Mouse (Mus musculus) kidney, embryonic 14.5 days (tissue): ENCODE measurements around the gene Tnfsf13. TPM values are rescaled to one million over a fixed set of nuclear protein-coding genes. Genes with fewer than 3 reads are reported as not detected.

Source experiments
- ATAC-seq: fragments of 200-750 bp; cut with Nextera tagmentation; 2 replicates; pipeline ENCODE4 v1.8.0; 2017; ENCODE audit warnings: moderate number of reproducible peaks, mild to moderate bottlenecking, moderate TSS enrichment, moderate library complexity; ENCODE audit not compliant: low FRiP score, low TSS enrichment
- H3K27ac ChIP-seq: fragments of 300-500 bp; sonication (generic); 2 replicates; pipeline ENCODE4 v1.5.1; 2014; ENCODE audit warnings: low read depth, mild to moderate bottlenecking, low read length, moderate library complexity, mixed read lengths
- H3K27me3 ChIP-seq: fragments of 300-500 bp; sonication (generic); 2 replicates; pipeline ENCODE4 v1.6.1; 2014; ENCODE audit warnings: mild to moderate bottlenecking, low read length; ENCODE audit not compliant: control insufficient read depth, insufficient read depth
- H3K36me3 ChIP-seq: fragments of 300-500 bp; sonication (generic); 2 replicates; pipeline ENCODE4 v1.6.1; 2014; ENCODE audit warnings: low read length, mixed read lengths; ENCODE audit not compliant: control insufficient read depth, insufficient read depth
- H3K4me1 ChIP-seq: fragments of 300-500 bp; sonication (generic); 2 replicates; pipeline ENCODE4 v1.6.1; 2014; ENCODE audit warnings: low read length, mixed read lengths; ENCODE audit not compliant: control insufficient read depth, insufficient read depth
- H3K4me2 ChIP-seq: fragments of 300-500 bp; sonication (generic); replicated peaks from 2 replicates; pipeline ENCODE4 v1.6.1; 2014; ENCODE audit warnings: low read depth, mild to moderate bottlenecking, low read length
- H3K4me3 ChIP-seq: fragments of 300-500 bp; sonication (generic); 2 replicates; pipeline ENCODE4 v1.5.1; 2014; ENCODE audit warnings: mild to moderate bottlenecking, low read length
- H3K9ac ChIP-seq: fragments of 300-500 bp; sonication (generic); 2 replicates; pipeline ENCODE4 v1.6.1; 2014; ENCODE audit warnings: low read depth, mild to moderate bottlenecking, low read length, moderate library complexity
- H3K9me3 ChIP-seq: fragments of 300-500 bp; sonication (generic); 2 replicates; pipeline ENCODE4 v1.6.1; 2016; ENCODE audit warnings: low read length; ENCODE audit not compliant: control insufficient read depth
- WGBS: fragments of 180-500 bp; shearing (Covaris S2); extraction: QIAGEN DNeasy Blood & Tissue Kit; methylation state at CpG from one replicate; pipeline ENCODE4 v1.1.7; 2014; 5-methylcytosine and 5-hydroxymethylcytosine counted together
- polyA plus RNA-seq: library from polyadenylated mRNA; unstranded; fragments of >200 nt; fragmentation: Nextera tagmentation; extraction: Ambion mirVana; gene quantifications from 2 replicates; pipeline ENCODE4 v1.2.1, GENCODE M21; 2014

Gene Tnfsf13
- polyA plus RNA-seq, 1 experiment from 2014 or later = 0.34 TPM

- H3K9me3 ChIP-seq = no peaks in the 10 kb centered on the region
- H3K27ac ChIP-seq = no peak overlapping the region
- peak overlapping the region; percentile 83; the same call in 1 of the 2 replicates for H3K4me3 ChIP-seq
- no peaks in the 10 kb centered on the region for H3K27me3 ChIP-seq
- H3K4me1 ChIP-seq = peaks cover 13% of the 10 kb centered on the region; the same call in 1 of the 2 replicates
- ATAC-seq = no peak
- H3K9ac ChIP-seq = peak overlapping the region; percentile 84
- H3K4me2 ChIP-seq = peak overlapping the region; percentile 72
- peaks cover 50% of the 10 kb centered on the region for H3K36me3 ChIP-seq
- 94% methylated on average over 29 of the region's 30 CpGs for WGBS
Measured at GRCm38 (mm10) chr11:69680136-69680855, 5.3 kb downstream of the Tnfsf13 start.

DNA sequence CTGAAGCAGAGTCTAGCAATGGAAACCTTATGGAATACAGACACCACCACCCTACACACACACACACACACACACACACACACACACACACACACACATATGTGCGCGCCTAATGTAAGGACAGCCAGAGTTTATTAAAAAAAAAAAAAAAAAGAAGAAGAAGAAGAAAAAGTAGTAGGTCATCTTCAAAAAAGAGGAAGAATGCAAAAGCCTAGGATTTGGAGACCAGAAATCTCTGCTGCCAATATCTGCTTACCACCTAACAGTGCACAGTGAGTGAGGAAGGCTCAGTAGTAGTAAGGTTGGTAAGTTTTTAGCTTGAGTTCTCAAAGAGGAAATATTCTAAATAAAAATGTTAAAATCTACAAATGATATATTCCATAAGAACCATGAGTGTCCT lies 6.4 kb downstream of the Tnfsf13 start:
- no peak overlapping the region for H3K4me3 ChIP-seq
- H3K9ac ChIP-seq = no peak overlapping the region
- 100% methylated on average over 2 of the region's 2 CpGs for WGBS
- H3K4me1 ChIP-seq = peaks cover 12% of the 10 kb centered on the region; the same call in 1 of the 2 replicates
- H3K9me3 ChIP-seq = no peaks in the 10 kb centered on the region
- peaks cover 62% of the 10 kb centered on the region for H3K36me3 ChIP-seq
- H3K4me2 ChIP-seq = no peak overlapping the region
- ATAC-seq = no peak
- H3K27ac ChIP-seq = no peak overlapping the region
- H3K27me3 ChIP-seq = no peaks in the 10 kb centered on the region

DNA sequence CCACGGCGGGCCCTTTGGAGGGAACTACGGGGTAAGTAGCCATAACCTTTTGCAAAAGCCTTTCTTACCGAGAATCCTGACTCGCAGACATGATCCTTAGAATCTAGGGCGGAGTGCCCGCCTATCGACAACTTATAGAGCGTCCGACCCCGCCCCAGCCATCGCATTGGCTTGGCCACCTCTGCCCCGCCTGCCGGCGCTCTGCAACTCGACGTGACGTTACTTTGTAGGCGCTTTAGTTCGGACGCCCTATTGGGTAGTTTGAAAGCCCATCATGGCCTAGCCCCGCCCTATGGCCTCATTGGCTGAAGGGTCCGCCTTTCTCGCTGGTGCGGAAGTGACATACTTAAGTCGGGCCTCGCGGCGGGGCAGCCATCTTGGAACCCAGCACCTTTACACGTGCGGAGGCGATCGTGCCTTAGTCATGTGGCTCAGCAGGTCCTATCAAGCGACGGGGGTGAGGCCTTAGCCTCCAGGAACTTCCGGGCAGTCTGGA lies 13.3 kb downstream of the Tnfsf13 start, which contains the start of gene Eif4a1:
Gene Eif4a1 (minus strand): TSS at position 213 of the 496 bp plus-strand sequence.
- peaks cover 9% of the 10 kb centered on the region; the same call in 1 of the 2 replicates for H3K4me1 ChIP-seq
- no peaks in the 10 kb centered on the region for H3K27me3 ChIP-seq
- peak within 1 kb of the TSS; percentile 100 for H3K9ac ChIP-seq
- H3K4me2 ChIP-seq = peak within 1 kb of the TSS; percentile 65
- ATAC-seq = peak; percentile 98
- peak within 1 kb of the TSS; percentile 100 for H3K4me3 ChIP-seq
- H3K27ac ChIP-seq = peak within 1 kb of the TSS; percentile 97
- WGBS = under 1% methylated on average over 36 of the region's 36 CpGs
- H3K9me3 ChIP-seq = no peaks in the 10 kb centered on the region
- peaks cover 78% of the 10 kb centered on the region for H3K36me3 ChIP-seq

GRCm38 (mm10) chr11:69671726-69672124 lies 13.9 kb downstream of the Tnfsf13 start:
- peaks cover 73% of the 10 kb centered on the region for H3K36me3 ChIP-seq
- peak; percentile 13 for ATAC-seq
- H3K4me2 ChIP-seq = peak overlapping the region; percentile 65
- no peaks in the 10 kb centered on the region for H3K27me3 ChIP-seq
- peak overlapping the region; percentile 97 for H3K27ac ChIP-seq
- H3K9me3 ChIP-seq = no peaks in the 10 kb centered on the region
- peaks cover 9% of the 10 kb centered on the region; the same call in 1 of the 2 replicates for H3K4me1 ChIP-seq
- H3K9ac ChIP-seq = peak overlapping the region; percentile 100
- peak overlapping the region; percentile 100 for H3K4me3 ChIP-seq
- WGBS = under 1% methylated on average over 38 of the region's 43 CpGs

DNA sequence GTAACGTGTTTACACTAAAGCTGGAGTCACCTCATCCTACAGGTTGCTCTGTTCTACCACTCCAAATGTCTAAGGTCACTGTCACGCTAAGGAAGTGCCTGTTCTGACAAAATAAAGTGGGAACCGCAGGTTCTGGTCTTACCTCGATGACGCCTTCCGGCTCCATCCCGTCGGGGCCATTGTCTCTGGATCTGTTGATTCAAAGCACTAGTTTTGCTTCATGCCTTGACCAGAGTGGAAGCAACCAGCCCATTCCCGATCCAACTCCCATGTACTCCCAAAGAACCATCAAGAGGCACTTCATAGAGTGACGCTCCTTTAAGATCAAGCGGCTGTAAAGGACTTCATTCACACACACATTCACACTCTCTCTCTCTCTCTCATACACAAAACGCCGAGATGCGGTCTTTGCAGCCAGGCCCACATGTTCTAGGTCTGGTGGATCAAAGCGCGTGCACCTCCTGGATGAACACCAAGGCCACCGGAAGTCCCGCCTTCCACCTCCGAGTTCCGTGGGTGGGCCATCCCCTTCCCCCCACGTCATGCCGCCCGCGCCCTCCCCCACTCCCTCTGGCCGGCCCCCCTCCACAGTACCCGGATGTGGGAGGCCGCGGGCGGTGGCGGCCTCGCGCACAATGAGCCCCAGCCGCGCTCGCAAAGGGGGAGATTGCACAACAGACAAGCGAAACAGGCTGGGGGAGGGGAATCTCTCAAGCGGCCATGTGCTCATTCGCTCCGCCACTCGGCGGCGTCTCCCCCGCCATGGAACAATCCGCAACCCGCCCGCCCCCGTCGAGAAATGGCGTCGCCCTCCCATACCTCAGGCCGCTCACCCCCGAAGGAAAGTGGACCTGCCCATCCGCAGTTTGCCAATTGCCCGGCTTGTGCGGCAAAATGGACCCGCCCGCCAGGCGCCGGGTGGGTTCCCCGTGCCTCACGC lies 14.5 kb downstream of the Tnfsf13 start:
- Histone ChIP-seq H3K27me3 (no peaks in the 10 kb centered on the region), H3K4me3 (peak overlapping the region; percentile 100), H3K4me2 (peak overlapping the region; percentile 65), H3K9ac (peak overlapping the region; percentile 100), H3K4me1 (peaks cover 9% of the 10 kb centered on the region; the same call in 1 of the 2 replicates), H3K27ac (peak overlapping the region; percentile 97), H3K9me3 (no peaks in the 10 kb centered on the region), H3K36me3 (peaks cover 73% of the 10 kb centered on the region)
- ATAC-seq = peak; percentile 73
- 2% methylated on average over 54 of the region's 61 CpGs for WGBS

DNA sequence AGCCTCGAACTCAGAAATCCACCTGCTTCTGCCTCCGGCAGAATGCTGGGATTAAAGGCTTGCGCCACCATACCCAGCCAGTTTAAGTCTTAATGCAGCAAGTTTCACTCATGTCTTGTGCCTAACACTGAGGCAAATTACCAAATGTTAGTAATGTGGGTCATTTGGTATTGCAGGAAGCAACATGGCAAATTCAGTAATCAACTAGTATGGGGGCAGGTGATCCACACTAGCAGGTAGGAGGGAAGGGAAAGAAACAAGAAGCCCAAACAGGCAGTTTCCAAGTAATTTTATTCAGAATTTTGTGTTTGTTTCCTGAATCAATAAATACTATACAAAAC lies 18.9 kb downstream of the Tnfsf13 start:
- Histone ChIP-seq H3K4me2 (no peak overlapping the region), H3K27ac (no peak overlapping the region), H3K27me3 (no peaks in the 10 kb centered on the region), H3K9ac (no peak overlapping the region), H3K36me3 (peaks cover 65% of the 10 kb centered on the region), H3K4me3 (no peak overlapping the region), H3K9me3 (no peaks in the 10 kb centered on the region), H3K4me1 (peaks cover 10% of the 10 kb centered on the region; the same call in 1 of the 2 replicates)
- 89% methylated on average over 3 of the region's 3 CpGs for WGBS
- ATAC-seq = no peak

DNA sequence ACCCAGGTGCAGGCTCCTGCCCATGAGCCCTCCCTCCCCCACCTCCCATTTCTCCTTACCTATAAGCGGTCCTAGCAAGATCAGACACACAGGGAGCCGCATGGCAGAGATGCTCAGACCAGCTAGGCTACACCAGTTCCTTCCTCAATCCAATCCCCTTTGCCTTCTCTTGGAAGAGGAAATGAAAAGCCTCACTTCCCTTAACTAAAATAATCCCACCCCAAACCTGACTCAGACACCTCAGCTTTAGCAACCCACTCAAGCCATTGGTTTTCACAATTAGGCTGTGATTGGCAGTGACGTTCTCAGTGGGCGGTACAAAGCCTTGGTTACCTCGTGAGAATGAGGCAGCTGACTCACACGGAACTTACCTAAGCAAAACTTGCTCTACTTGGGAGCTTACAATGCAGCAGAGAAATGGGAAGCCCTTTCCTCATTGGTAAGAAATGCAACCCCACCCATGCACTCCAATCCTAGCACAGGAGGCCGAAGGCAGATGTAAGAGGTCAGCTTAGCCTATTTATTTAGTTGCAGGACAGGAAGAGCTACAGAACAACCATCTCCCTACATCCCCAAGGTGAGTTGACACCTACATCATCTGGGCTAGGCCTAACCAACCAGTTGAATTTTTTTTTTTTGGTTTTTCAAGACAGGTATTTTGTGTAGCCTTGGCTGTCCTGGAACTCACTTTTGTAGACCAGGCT lies 19.5 kb downstream of the Tnfsf13 start, which contains the start of gene Cd68:
Gene Cd68 (minus strand): TSS at position 193 of the 704 bp plus-strand sequence.
- Histone ChIP-seq H3K27me3 (no peaks in the 10 kb centered on the region), H3K4me2 (no peak within 1 kb of the TSS), H3K4me1 (peaks cover 10% of the 10 kb centered on the region; the same call in 1 of the 2 replicates), H3K4me3 (no peak within 1 kb of the TSS), H3K36me3 (peaks cover 65% of the 10 kb centered on the region), H3K9me3 (no peaks in the 10 kb centered on the region), H3K9ac (no peak within 1 kb of the TSS; the same call in 1 of the 2 replicates), H3K27ac (no peak within 1 kb of the TSS; the same call in 1 of the 2 replicates)
- 40% methylated on average over 7 of the region's 7 CpGs for WGBS
- ATAC-seq = no peak

DNA sequence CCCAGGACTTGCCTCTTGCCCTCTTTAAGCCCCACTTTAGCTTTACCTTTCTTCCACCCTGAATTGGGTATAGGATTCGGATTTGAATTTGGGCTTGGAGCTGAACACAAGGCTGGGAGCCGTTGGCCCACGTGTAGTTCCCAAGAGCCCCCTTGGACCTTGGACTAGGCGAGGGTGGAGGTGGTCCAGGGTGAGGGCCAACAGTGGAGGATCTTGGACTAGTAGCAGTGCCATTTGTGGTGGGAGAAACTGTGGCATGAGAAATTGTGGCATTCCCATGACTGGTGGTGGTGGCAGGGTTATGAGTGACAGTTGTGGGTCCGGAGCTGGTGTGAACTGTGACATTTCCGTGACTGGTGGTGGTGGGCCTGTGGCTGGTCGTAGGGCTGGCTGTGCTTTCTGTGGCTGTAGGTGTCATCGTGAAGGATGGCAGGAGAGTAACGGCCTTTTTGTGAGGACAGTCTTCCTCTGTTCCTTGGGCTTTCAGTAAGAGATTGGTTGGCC lies 20.1 kb downstream of the Tnfsf13 start:
- no peak overlapping the region for H3K4me2 ChIP-seq
- H3K4me1 ChIP-seq = peaks cover 10% of the 10 kb centered on the region; the same call in 1 of the 2 replicates
- 75% methylated on average over 9 of the region's 9 CpGs for WGBS
- ATAC-seq = no peak
- H3K4me3 ChIP-seq = no peak overlapping the region
- no peaks in the 10 kb centered on the region for H3K9me3 ChIP-seq
- no peak overlapping the region for H3K9ac ChIP-seq
- peaks cover 62% of the 10 kb centered on the region for H3K36me3 ChIP-seq
- no peaks in the 10 kb centered on the region for H3K27me3 ChIP-seq
- no peak overlapping the region; the same call in 1 of the 2 replicates for H3K27ac ChIP-seq
